Mouse (Mus musculus) megakaryocyte, embryonic 14.5 days (primary cell): ENCODE results near the gene Unk.

Experiments used
- FLI1 ChIP-seq: IDR thresholded peaks from 2 replicates; pipeline ENCODE4 v1.6.1; 2012; ENCODE audit warnings: low read length, inconsistent platforms, mixed read lengths
- GATA1 ChIP-seq: IDR thresholded peaks from 3 replicates; pipeline ENCODE4 v1.6.1; 2012; ENCODE audit warnings: mixed read lengths, low read length, inconsistent platforms, borderline replicate concordance

DNA sequence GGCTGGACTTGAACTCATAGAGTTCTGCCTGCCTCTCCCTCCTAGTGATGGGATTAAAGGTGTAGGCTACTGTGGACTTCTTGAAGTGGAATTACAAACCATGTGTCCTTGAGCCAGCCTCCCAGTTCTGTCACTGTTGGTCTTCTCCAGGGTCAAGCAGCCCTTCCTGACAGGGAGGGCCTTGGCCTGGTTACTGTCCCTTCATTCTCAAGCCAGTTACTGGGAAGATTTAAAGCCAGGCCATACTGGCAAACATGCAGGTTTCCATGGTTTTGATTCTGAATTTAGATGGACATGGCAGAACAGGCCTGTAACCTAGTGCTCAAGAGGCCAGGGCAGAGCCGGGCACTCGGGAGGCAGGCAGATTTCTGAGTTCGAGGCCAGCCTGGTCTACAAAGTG is 34.9 kb upstream of the Unk start:
- no peak for TF ChIP-seq GATA1
- TF ChIP-seq FLI1 = no peak
